Mouse (Mus musculus): ENCODE measurements around the gene Entpd7. TPM values are rescaled to one million over a fixed set of nuclear protein-coding genes. Genes with fewer than 3 reads are reported as not detected.
A peak's percentile ranks its signal among the peaks of the same experiment; 100 is the strongest.

The Entpd7 gene
- total RNA-seq (2021), result 10 to 100 TPM; 21.7 to 22.4 TPM
- long read RNA-seq, experiment 1, full-length matches to known transcripts, result 1 of 2 reads
- long read RNA-seq, experiment 1, partial matches to known transcripts, result 1 of 2 reads
- long read RNA-seq, experiment 1, other reads (novel, unspliced or antisense), result 0 of 2 reads
- long read RNA-seq, experiment 2, full-length matches to known transcripts, result 1 of 4 reads
- long read RNA-seq, experiment 2, partial matches to known transcripts, result 3 of 4 reads
- long read RNA-seq, experiment 2, other reads (novel, unspliced or antisense), result 0 of 4 reads

DNA sequence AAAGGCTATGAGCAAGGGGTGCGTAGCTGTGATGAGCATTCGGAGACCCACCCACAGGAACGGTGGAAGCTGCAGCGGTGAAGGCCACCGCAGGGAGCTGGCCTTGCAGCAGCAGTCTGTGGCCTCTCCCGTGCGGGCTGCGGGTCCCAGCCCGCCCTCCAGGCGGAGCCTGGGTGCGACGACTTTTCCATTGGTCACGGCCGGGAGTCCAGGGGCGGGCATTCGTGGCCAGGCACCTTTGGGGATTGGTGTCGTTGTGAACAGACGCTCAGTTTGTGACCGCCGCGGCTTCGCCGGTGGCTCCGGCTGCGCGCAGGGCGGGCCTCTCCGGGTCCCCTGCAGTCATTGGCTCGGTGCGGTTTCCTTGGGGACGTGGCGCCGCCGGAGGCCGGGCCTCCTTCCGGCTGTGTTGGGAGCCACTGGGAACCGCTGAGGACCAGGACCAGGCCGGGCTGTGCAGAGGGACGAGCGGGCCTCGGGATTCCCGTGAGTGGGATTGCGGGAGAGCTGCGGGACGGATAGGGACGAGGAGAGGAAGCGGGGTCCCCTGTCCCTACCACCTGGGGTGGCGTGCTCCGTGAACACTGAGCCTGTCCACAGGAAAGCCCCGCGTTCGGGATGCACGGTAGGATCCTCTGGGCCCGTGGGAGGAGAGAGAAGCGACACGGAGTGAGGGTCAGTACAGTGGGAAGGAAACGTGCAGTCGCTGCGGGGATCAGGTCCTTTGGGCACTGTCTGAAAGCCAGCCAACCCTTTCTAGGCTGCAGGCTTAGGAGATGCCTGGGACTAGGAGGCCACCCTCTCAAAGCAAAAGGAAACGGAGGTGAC, at the start of gene Entpd7:
Entpd7 (plus strand) TSS at position 254 of the 828 bp plus-strand sequence.
- peak; percentile 97 to 98 for DNase-seq (ENCODE audit: extremely low spot score in 1 of 2, low spot score in 2 of 2)
- peak; percentile 73 for TF ChIP-seq CTCF (IDR thresholded peaks at IDR 0.05)
- intact Hi-C loops (cut with DNase I), result loop anchor here (1.0 kb wide), 1 partner anchor 14 kb away; no protein-coding TSS in a partner anchor
- Histone ChIP-seq H3K27ac (peak within 1 kb of the TSS; percentile 83), H3K4me3 (peak within 1 kb of the TSS; percentile 79)

GRCm38 (mm10) chr19:43641833-43642232, 47.6 kb upstream of the Entpd7 start:
- Histone ChIP-seq H3K27ac (no peak overlapping the region), H3K4me3 (no peak overlapping the region)
- intact Hi-C loops (cut with DNase I), result no loop called here
- no peak for TF ChIP-seq CTCF (IDR thresholded peaks at IDR 0.05)
- no peak for DNase-seq (ENCODE audit: extremely low spot score in 1 of 2, low spot score in 2 of 2)

DNA sequence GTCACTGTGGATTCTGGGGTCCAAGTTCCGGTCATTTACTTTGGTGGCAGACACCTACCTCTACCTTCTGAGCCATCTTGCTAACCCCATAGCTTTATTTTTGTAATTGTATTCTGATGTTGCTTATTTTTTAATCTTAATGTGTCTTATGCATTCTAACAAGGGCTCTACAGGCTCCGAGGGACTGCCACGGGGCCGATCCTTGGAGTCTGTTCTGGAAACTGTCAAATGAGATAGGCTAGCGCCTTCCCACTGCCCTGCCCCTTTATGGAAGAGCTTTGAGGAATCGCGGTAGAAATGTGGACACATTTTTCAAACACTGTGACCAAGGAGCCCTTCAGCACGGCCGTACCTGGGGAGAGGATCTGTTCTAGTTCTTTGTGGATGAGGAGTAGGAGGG, 46.6 kb upstream of the Entpd7 start:
- no peak overlapping the region for H3K4me3 ChIP-seq
- H3K27ac ChIP-seq, result no peak overlapping the region
- intact Hi-C loops (cut with DNase I), result no loop called here
- no peak for TF ChIP-seq CTCF (IDR thresholded peaks at IDR 0.05)
- no peak for DNase-seq (ENCODE audit: extremely low spot score in 1 of 2, low spot score in 2 of 2)

DNA sequence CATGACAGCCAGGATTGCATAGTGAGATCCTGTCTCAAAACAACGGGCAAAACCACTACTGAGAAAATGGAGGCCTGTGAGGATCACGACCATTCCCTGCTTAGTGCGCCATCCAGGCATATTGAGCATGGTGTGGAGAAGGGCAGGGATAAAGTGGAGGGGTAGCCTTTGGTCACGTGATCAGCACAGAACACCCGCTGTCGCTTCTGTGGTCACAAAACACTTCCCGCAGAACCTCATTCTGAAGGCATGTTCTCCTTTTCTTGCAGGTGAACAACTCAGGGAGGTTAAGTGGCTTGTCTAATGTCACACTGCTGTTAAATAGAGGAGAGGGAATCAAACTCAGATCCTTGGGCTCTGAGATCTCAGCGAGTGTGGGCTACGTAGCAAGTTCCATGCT, 44.0 kb upstream of the Entpd7 start:
- Histone ChIP-seq H3K27ac (no peak overlapping the region), H3K4me3 (no peak overlapping the region)
- no peak for DNase-seq (ENCODE audit: extremely low spot score in 1 of 2, low spot score in 2 of 2)
- intact Hi-C loops (cut with DNase I), result no loop called here
- no peak for TF ChIP-seq CTCF (IDR thresholded peaks at IDR 0.05)

DNA sequence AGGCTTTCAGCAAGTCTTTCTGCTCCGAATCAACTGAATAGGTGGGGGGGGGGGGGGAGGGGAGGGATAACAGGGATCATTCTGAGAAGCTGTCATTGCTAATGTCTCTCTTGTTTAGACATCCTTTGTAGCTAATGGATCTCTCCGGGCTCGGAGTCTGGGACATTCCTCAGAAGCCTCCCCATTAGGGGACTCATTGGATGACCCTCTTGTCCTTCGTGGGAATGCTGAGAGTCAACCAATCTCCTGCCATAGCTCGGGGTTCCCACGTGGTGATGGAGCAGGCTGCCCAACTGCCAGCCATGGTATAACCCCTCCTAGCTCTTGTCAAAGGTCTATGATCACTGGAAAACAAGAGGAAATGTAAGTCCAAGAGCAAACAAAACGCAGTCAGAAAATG, 42.6 kb upstream of the Entpd7 start:
- TF ChIP-seq CTCF (IDR thresholded peaks at IDR 0.05), result no peak
- DNase-seq (ENCODE audit: extremely low spot score in 1 of 2, low spot score in 2 of 2), result no peak
- Histone ChIP-seq H3K4me3 (no peak overlapping the region), H3K27ac (no peak overlapping the region)
- intact Hi-C loops (cut with DNase I), result no loop called here

DNA sequence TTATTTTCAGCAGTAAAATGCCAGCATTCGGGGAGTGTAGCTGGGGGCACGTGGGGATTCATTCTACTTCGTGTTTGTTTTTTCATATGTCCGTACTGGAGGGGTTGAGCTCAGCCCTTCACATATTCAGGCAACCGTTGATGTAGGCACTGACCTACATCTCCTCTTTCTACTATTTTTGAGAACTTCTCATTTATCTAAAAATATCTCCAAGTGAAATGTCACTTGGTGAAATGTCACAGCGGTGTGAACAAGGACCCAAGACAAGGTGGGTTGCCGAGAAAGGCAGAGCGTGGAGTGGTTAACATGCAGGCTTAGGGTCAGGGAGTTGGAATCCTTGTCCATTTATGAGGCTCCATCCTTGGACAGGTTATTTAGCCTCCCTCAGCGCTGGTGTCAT, 42.2 kb upstream of the Entpd7 start:
- intact Hi-C loops (cut with DNase I), result no loop called here
- H3K4me3 ChIP-seq, result no peak overlapping the region
- TF ChIP-seq CTCF (IDR thresholded peaks at IDR 0.05), result no peak
- DNase-seq (ENCODE audit: extremely low spot score in 1 of 2, low spot score in 2 of 2), result no peak
- H3K27ac ChIP-seq, result no peak overlapping the region

DNA sequence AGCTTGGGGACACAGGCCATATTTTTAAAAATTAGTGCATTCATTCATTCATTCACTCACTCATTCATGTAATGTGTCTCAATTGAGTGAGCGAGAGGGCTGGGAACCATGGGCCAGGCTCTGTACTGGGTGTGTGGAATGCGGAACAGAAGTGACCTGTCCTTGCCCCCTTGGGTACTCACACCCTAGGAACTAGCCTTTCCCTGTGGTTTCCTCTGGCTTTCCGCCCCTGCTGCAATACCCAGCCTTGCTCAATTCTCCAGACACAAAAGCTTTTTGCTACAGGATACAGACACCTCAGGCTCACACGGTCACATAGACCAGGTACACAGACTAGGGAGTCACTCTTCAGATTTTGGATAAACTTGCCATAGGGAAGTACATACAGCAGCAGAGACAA, 41.1 kb upstream of the Entpd7 start:
- no peak for DNase-seq (ENCODE audit: extremely low spot score in 1 of 2, low spot score in 2 of 2)
- Histone ChIP-seq H3K27ac (no peak overlapping the region), H3K4me3 (no peak overlapping the region)
- intact Hi-C loops (cut with DNase I), result no loop called here
- no peak for TF ChIP-seq CTCF (IDR thresholded peaks at IDR 0.05)

- no peak for TF ChIP-seq CTCF (IDR thresholded peaks at IDR 0.05)
- no peak overlapping the region for H3K27ac ChIP-seq
- no peak for DNase-seq (ENCODE audit: extremely low spot score in 1 of 2, low spot score in 2 of 2)
- H3K4me3 ChIP-seq, result no peak overlapping the region
- intact Hi-C loops (cut with DNase I), result no loop called here
Observed at GRCm38 (mm10) chr19:43651241-43651785, 38.2 kb upstream of the Entpd7 start.

- no peak overlapping the region for H3K27ac ChIP-seq
- peak; percentile 54 to 56 for DNase-seq (ENCODE audit: extremely low spot score in 1 of 2, low spot score in 2 of 2)
- no peak overlapping the region for H3K4me3 ChIP-seq
- peak; percentile 72 for TF ChIP-seq CTCF (IDR thresholded peaks at IDR 0.05)
- intact Hi-C loops (cut with DNase I), result loop anchor here (1.0 to 2.0 kb wide), 2 partner anchors 25 to 126 kb away; no protein-coding TSS in a partner anchor
Observed at GRCm38 (mm10) chr19:43655735-43656492, 33.6 kb upstream of the Entpd7 start.

DNA sequence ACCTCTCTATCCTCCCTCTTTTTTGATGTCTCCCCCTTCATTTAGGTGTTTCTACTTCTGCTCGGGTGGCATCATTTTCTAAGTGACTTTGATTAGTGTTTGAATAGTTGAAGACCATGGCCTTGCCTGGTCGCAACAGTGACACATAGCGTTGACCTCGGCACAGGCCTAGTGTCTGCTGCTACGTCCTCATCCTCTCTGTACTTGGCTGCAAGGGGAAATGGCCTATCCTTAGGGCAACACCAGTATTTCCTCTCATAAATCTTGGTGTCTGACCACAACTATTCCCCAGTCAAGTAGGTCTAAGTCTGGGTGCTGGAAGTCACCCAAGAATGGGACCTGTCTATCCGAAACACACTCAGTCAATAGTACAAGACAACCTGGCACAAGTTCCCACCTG, 29.8 kb upstream of the Entpd7 start:
- intact Hi-C loops (cut with DNase I), result no loop called here
- no peak overlapping the region for H3K27ac ChIP-seq
- no peak for DNase-seq (ENCODE audit: extremely low spot score in 1 of 2, low spot score in 2 of 2)
- no peak for TF ChIP-seq CTCF (IDR thresholded peaks at IDR 0.05)
- no peak overlapping the region for H3K4me3 ChIP-seq

- intact Hi-C loops (cut with DNase I), result no loop called here
- no peak for TF ChIP-seq CTCF (IDR thresholded peaks at IDR 0.05)
- no peak for DNase-seq (ENCODE audit: extremely low spot score in 1 of 2, low spot score in 2 of 2)
- no peak overlapping the region for H3K27ac ChIP-seq
- H3K4me3 ChIP-seq, result no peak overlapping the region
Observed at GRCm38 (mm10) chr19:43660774-43661173, 28.7 kb upstream of the Entpd7 start.

All from left cerebral cortex, adult 2 months (tissue).